Mouse (Mus musculus): ENCODE data around the gene Olfr988.
"Not testable (repeated sequence)": the region's sequence is repeated elsewhere in the genome, so short reads cannot be mapped to it uniquely, and the experiment has no call there.

Olfr988 gene

GRCm38 (mm10) chr2:85363127-85363526, at the start of gene Olfr988:
Gene Olfr988, minus strand, starts transcription at chr2:85363227.
- DNase-seq = not testable (repeated sequence)

- no peak for DNase-seq
Observed at GRCm38 (mm10) chr2:85409369-85409768, 46.3 kb upstream of the Olfr988 start, which contains the start of gene Olfr992. Gene Olfr992, minus strand, starts transcription at chr2:85409469.

- DNase-seq = no peak
Observed at GRCm38 (mm10) chr2:85339972-85340371, 23.1 kb downstream of the Olfr988 start.

GRCm38 (mm10) chr2:85339215-85339614, 23.8 kb downstream of the Olfr988 start, which contains the start of gene Olfr987:
Gene Olfr987, minus strand, starts transcription at chr2:85339315.
- not testable (repeated sequence) for DNase-seq

GRCm38 (mm10) chr2:85319106-85319505, 43.9 kb downstream of the Olfr988 start:
- peak; percentile 6 for DNase-seq

Measured in retina, postnatal 1 day (tissue).